Mouse (Mus musculus) adrenal gland, postnatal 0 days (tissue): ENCODE results near the gene Mmp20. TPM values are rescaled to one million over a fixed set of nuclear protein-coding genes. Genes with fewer than 3 reads are reported as not detected.

ENCODE experiments used
- polyA plus RNA-seq: library from polyadenylated mRNA; unstranded; fragments of >200 nt; fragmentation: Nextera tagmentation; extraction: Ambion mirVana; gene quantifications from 2 replicates; pipeline ENCODE4 v1.2.1, GENCODE M21; 2015

The Mmp20 gene
- polyA plus RNA-seq = not detected in 2 replicates

DNA sequence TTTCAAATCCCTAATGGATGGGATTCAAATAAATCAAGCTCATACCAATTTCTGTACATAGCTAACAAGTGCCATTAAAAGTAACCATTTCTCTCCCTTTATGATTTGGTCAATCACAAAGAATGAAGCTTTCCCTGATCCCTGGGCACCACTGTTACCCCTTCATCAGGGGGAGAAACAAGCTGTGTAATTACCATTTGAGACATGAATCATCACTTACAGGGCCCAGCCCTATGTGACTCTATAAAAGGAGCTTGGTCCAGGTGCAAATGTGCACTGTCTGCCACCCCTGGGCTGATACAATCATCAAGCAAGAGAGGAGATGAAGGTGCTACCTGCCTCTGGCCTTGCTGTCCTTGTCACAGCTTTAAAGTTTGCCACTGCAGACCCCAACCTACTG lies at the start of gene Mmp20:
Gene Mmp20 (plus strand): TSS at position 301 of the 400 bp plus-strand sequence.

DNA sequence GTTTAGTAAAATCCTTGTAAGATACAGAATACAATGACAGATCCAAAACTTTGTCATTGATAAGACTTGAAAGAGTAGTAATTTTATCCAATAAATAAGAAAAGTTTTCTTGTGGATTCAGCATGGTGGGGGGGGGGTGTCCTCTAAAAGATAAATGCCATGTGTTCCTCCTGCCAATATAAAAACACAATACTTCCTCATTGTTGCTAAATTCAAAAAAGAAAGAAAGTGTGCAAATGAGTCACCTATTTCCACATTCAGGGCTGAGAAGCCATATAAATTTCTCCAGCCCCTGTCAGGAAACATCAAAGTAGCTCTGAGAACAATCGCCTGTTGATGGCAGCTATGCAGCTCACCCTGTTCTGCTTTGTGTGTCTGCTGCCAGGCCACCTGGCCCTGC lies 63.8 kb downstream of the Mmp20 start, which contains the start of gene Mmp7:
Gene Mmp7 (plus strand): TSS at position 301 of the 400 bp plus-strand sequence.

Other genes with a start within 250 kb of the Mmp20 start
- not detected in 2 replicates for gene Mmp1b, start 240.2 kb upstream of the Mmp20 start, polyA plus RNA-seq
- 0.10 and 0.13 TPM in 2 replicates for gene Mmp3, start 182.4 kb upstream of the Mmp20 start, polyA plus RNA-seq
- 0.11 TPM in 1 of 2 replicates, not detected in the other for gene Mmp10, start 125.9 kb upstream of the Mmp20 start, polyA plus RNA-seq
- 1.8 TPM in 2 replicates for gene Mmp8, start 69.8 kb upstream of the Mmp20 start, polyA plus RNA-seq
- gene Mmp27, start 56.8 kb upstream of the Mmp20 start, polyA plus RNA-seq = 0.08 TPM in 1 of 2 replicates, not detected in the other
- gene Mmp7, start 63.9 kb downstream of the Mmp20 start, polyA plus RNA-seq = 0.24 TPM in 1 of 2 replicates, not detected in the other
- 59.9 and 83.6 TPM in 2 replicates for gene Tmem123, start 135.8 kb downstream of the Mmp20 start, polyA plus RNA-seq
- gene Birc2, start 208.8 kb downstream of the Mmp20 start, polyA plus RNA-seq = 31.8 and 46.1 TPM in 2 replicates
- gene Birc3, start 245.0 kb downstream of the Mmp20 start, polyA plus RNA-seq = 9.1 and 16.0 TPM in 2 replicates